Mouse (Mus musculus) adrenal gland (tissue): ENCODE data around the gene Krt28.

Source experiments
- intact Hi-C: fragments of 180-260 bp; cut with DNase I; formaldehyde crosslinking; loops from one replicate; pipeline ENCODE4 v1.15.1; 2025
- long read RNA-seq, 2 experiments: library from polyadenylated mRNA; unstranded; transcript quantifications; one replicate each; pipeline ENCODE4 v2.0.0; 2020; ENCODE audit warnings: borderline replicate concordance in 1 of 2; ENCODE audit not compliant: insufficient replicate concordance in 1 of 2

Krt28 gene
- long read RNA-seq, experiment 1, result 0 reads
- long read RNA-seq, experiment 2, result 0 reads

GRCm38 (mm10) chr11:99374803-99375202 is at the start of gene Krt28:
Krt28 (minus strand) TSS chr11:99374903.
- intact Hi-C loops, result loop anchor here (5.0 kb wide), 1 partner anchor 922 kb away; no protein-coding TSS in a partner anchor

- intact Hi-C loops, result no loop called here
These were observed 47.5 kb upstream of the Krt28 start, which contains the start of gene Krt12 for GRCm38 (mm10) chr11:99422159-99422558. Krt12 (minus strand) TSS chr11:99422259.

- intact Hi-C loops, result no loop called here
These were observed 45.9 kb upstream of the Krt28 start for GRCm38 (mm10) chr11:99420586-99420985.

- intact Hi-C loops, result no loop called here
These were observed 43.1 kb upstream of the Krt28 start for GRCm38 (mm10) chr11:99417819-99418218.

- intact Hi-C loops, result no loop called here
These were observed 42.2 kb upstream of the Krt28 start for GRCm38 (mm10) chr11:99416902-99417301.

- intact Hi-C loops, result loop anchor here (5.0 kb wide), 1 partner anchor 588 kb away; no protein-coding TSS in a partner anchor
These were observed 39.9 kb upstream of the Krt28 start for GRCm38 (mm10) chr11:99414463-99415147.

- intact Hi-C loops, result loop anchor here (1.0 to 5.0 kb wide), 2 partner anchors 50 to 589 kb away; no protein-coding TSS in a partner anchor
These were observed 38.5 kb upstream of the Krt28 start for GRCm38 (mm10) chr11:99413247-99413646.

GRCm38 (mm10) chr11:99406186-99406585 is 31.5 kb upstream of the Krt28 start:
- intact Hi-C loops, result no loop called here

- intact Hi-C loops, result no loop called here
These were observed 25.4 kb upstream of the Krt28 start for GRCm38 (mm10) chr11:99399956-99400549.

GRCm38 (mm10) chr11:99398832-99399231 is 24.1 kb upstream of the Krt28 start:
- intact Hi-C loops, result no loop called here

- intact Hi-C loops, result no loop called here
These were observed 23.4 kb upstream of the Krt28 start for GRCm38 (mm10) chr11:99398084-99398483.

GRCm38 (mm10) chr11:99396661-99397060 is 22.0 kb upstream of the Krt28 start:
- intact Hi-C loops, result no loop called here

GRCm38 (mm10) chr11:99396034-99396433 is 21.3 kb upstream of the Krt28 start:
- intact Hi-C loops, result no loop called here

- intact Hi-C loops, result no loop called here
These were observed 17.8 kb upstream of the Krt28 start for GRCm38 (mm10) chr11:99392492-99392891.

GRCm38 (mm10) chr11:99391375-99391774 is 16.7 kb upstream of the Krt28 start:
- intact Hi-C loops, result no loop called here

- intact Hi-C loops, result no loop called here
These were observed 16.2 kb upstream of the Krt28 start for GRCm38 (mm10) chr11:99390866-99391265.

GRCm38 (mm10) chr11:99389264-99389663 is 14.6 kb upstream of the Krt28 start, which contains the start of gene Krt10:
Krt10 (minus strand) TSS chr11:99389364.
- intact Hi-C loops, result no loop called here

GRCm38 (mm10) chr11:99388661-99389060 is 14.0 kb upstream of the Krt28 start:
- intact Hi-C loops, result no loop called here

GRCm38 (mm10) chr11:99385813-99386721 is 11.4 kb upstream of the Krt28 start:
- intact Hi-C loops, result no loop called here

- intact Hi-C loops, result loop anchor here (2.0 to 5.0 kb wide), 2 partner anchors 83 to 918 kb away; no protein-coding TSS in a partner anchor
These were observed 4.9 kb upstream of the Krt28 start for GRCm38 (mm10) chr11:99379568-99379967.

GRCm38 (mm10) chr11:99369853-99370451 is 4.8 kb downstream of the Krt28 start:
- intact Hi-C loops, result loop anchor here (5.0 kb wide), 1 partner anchor 58 kb away; no protein-coding TSS in a partner anchor
